Comparison of ENCODE assay signal across 29 mouse cellular contexts in genomic region chr3:137941555-137941954, GRCm38 (mm10). TPM values are rescaled to one million over a fixed set of nuclear protein-coding genes. Genes with fewer than 3 reads are reported as not detected.
DNase-seq lines count a peak whose midpoint lies in the region; ATAC-seq and TF ChIP-seq lines count a peak whose summit lies in the region.
"Had no signal": no experiment of that assay in that cellular context is flagged by ENCODE, and none has a peak within 500 bp of the region (broad histone marks: within the 10 kb centered on the region; RNA-seq: fewer than 3 reads in every experiment).

No protein-coding gene starts in this region.

- no peak for TF ChIP-seq CTCF in intestine, postnatal 0 days (IDR thresholded peaks at IDR 0.05; ENCODE audit: low read depth)
- no peak for TF ChIP-seq CTCF in liver, postnatal 0 days (IDR thresholded peaks at IDR 0.05; ENCODE audit: low read depth)

- no peak overlapping the region for H3K9ac ChIP-seq in heart, embryonic 16.5 days (ENCODE audit: low read length)
- no peak overlapping the region for H3K9ac ChIP-seq in intestine, postnatal 0 days (ENCODE audit: low read depth, low read length)
- H3K9ac ChIP-seq in liver, postnatal 0 days (replicated peaks): no peak overlapping the region
- H3K9ac ChIP-seq: hindbrain, embryonic 15.5 days; kidney, embryonic 15.5 days; limb, embryonic 12.5 days; lung, embryonic 14.5 days; neural tube, embryonic 13.5 days; stomach, embryonic 15.5 days had no signal

- peaks cover 22% of the 10 kb centered on the region for H3K4me1 ChIP-seq in heart, embryonic 16.5 days (ENCODE audit: control insufficient read depth, insufficient read depth, low read length)
- H3K4me1 ChIP-seq in intestine, postnatal 0 days (replicated peaks; ENCODE audit: control insufficient read depth, insufficient read depth, low read length): no peaks in the 10 kb centered on the region
- peaks cover 48% of the 10 kb centered on the region for H3K4me1 ChIP-seq in liver, postnatal 0 days (ENCODE audit: insufficient read depth)
- peaks cover 12% of the 10 kb centered on the region for H3K4me1 ChIP-seq in embryonic facial prominence, embryonic 10.5 days
- H3K4me1 ChIP-seq: hindbrain, embryonic 15.5 days; limb, embryonic 12.5 days had no signal

- ATAC-seq in heart, embryonic 16.5 days (replicated peaks; ENCODE audit: extremely low read depth, insufficient read depth, low FRiP score): no peak
- peak; percentile 53; the same call in 1 of the 2 replicates for ATAC-seq in erythroblast, adult 5-6 weeks (replicated peaks; ENCODE audit: low FRiP score, poor library complexity, severe bottlenecking)
- no peak for ATAC-seq in intestine, postnatal 0 days
- no peak for ATAC-seq in liver, postnatal 0 days
- ATAC-seq: forebrain, embryonic 16.5 days; midbrain, embryonic 16.5 days had no signal

- H3K27ac ChIP-seq in heart, embryonic 16.5 days (ENCODE audit: low read length): peak overlapping the region; percentile 93
- peak overlapping the region; percentile 80; the same call in 1 of the 2 replicates for H3K27ac ChIP-seq in intestine, postnatal 0 days (ENCODE audit: low read depth, low read length)
- 0 out of 2 replicates have a peak overlapping the region, but pooled peaks have one; percentile 48 for H3K27ac ChIP-seq in liver, postnatal 0 days (ENCODE audit: low read depth)
- H3K27ac ChIP-seq in embryonic facial prominence, embryonic 10.5 days (replicated peaks): no peak overlapping the region
- H3K27ac ChIP-seq: hindbrain, embryonic 15.5 days; kidney, embryonic 15.5 days; limb, embryonic 12.5 days; neural tube, embryonic 13.5 days had no signal

- 0 out of 2 replicates have a peak, but pooled peaks cover 3% of the 10 kb centered on the region for H3K36me3 ChIP-seq in heart, embryonic 16.5 days (ENCODE audit: control insufficient read depth, insufficient read depth)
- H3K36me3 ChIP-seq in intestine, postnatal 0 days (ENCODE audit: control insufficient read depth, insufficient read depth): peaks cover 14% of the 10 kb centered on the region; the same call in 1 of the 2 replicates
- H3K36me3 ChIP-seq in liver, postnatal 0 days (replicated peaks; ENCODE audit: insufficient read depth, low read length): peaks cover 27% of the 10 kb centered on the region
- H3K36me3 ChIP-seq in embryonic facial prominence, embryonic 10.5 days (replicated peaks): no peaks in the 10 kb centered on the region
- H3K36me3 ChIP-seq: hindbrain, embryonic 15.5 days; kidney, embryonic 15.5 days; limb, embryonic 12.5 days; neural tube, embryonic 13.5 days; stomach, embryonic 15.5 days had no signal

- H3K9me3 ChIP-seq in heart, embryonic 16.5 days (replicated peaks; ENCODE audit: control insufficient read depth, low read length): no peaks in the 10 kb centered on the region
- no peaks in the 10 kb centered on the region for H3K9me3 ChIP-seq in intestine, postnatal 0 days (ENCODE audit: control insufficient read depth)
- no peaks in the 10 kb centered on the region for H3K9me3 ChIP-seq in liver, postnatal 0 days (ENCODE audit: low read length)
- no peaks in the 10 kb centered on the region for H3K9me3 ChIP-seq in embryonic facial prominence, embryonic 10.5 days
- H3K9me3 ChIP-seq: G1E; hindbrain, embryonic 15.5 days; kidney, embryonic 15.5 days; limb, embryonic 12.5 days; neural tube, embryonic 13.5 days; stomach, embryonic 15.5 days had no signal

- H3K27me3 ChIP-seq in heart, embryonic 16.5 days (ENCODE audit: control insufficient read depth, insufficient read depth, low read length): no peaks in the 10 kb centered on the region
- no peaks in the 10 kb centered on the region for H3K27me3 ChIP-seq in intestine, postnatal 0 days (replicated peaks; ENCODE audit: control insufficient read depth, insufficient read depth, low read length)
- no peaks in the 10 kb centered on the region for H3K27me3 ChIP-seq in liver, postnatal 0 days (ENCODE audit: insufficient read depth, low read length)
- H3K27me3 ChIP-seq in embryonic facial prominence, embryonic 10.5 days (replicated peaks; ENCODE audit: low read depth, poor library complexity, severe bottlenecking): no peaks in the 10 kb centered on the region
- H3K27me3 ChIP-seq: CH12.LX; hindbrain, embryonic 15.5 days; kidney, embryonic 15.5 days; limb, embryonic 12.5 days; neural tube, embryonic 13.5 days; stomach, embryonic 15.5 days had no signal

- peak; percentile 69; the same call in 1 of the 2 replicates for TF ChIP-seq EP300 in liver, postnatal 0 days (IDR thresholded peaks at IDR 0.05; ENCODE audit: low read depth)

- H3K4me3 ChIP-seq in heart, embryonic 16.5 days (ENCODE audit: low read length): no peak overlapping the region
- no peak overlapping the region for H3K4me3 ChIP-seq in intestine, postnatal 0 days (ENCODE audit: low read depth, low read length)
- no peak overlapping the region for H3K4me3 ChIP-seq in liver, postnatal 0 days (ENCODE audit: low read depth, low read length)
- no peak overlapping the region for H3K4me3 ChIP-seq in embryonic facial prominence, embryonic 10.5 days
- H3K4me3 ChIP-seq: hindbrain, embryonic 15.5 days; kidney, embryonic 15.5 days; limb, embryonic 12.5 days; myocyte; neural tube, embryonic 13.5 days; stomach, embryonic 15.5 days had no signal

- no peak overlapping the region for H3K4me2 ChIP-seq in heart, embryonic 16.5 days (ENCODE audit: low read depth, low read length)
- H3K4me2 ChIP-seq in intestine, postnatal 0 days (replicated peaks; ENCODE audit: low read depth): no peak overlapping the region
- H3K4me2 ChIP-seq in liver, postnatal 0 days (ENCODE audit: low read depth, low read length): peak overlapping the region; percentile 40; the same call in 1 of the 2 replicates
- H3K4me2 ChIP-seq: hindbrain, embryonic 15.5 days; kidney, embryonic 15.5 days; limb, embryonic 12.5 days; lung, embryonic 14.5 days; neural tube, embryonic 13.5 days; stomach, embryonic 15.5 days had no signal

- no peak for DNase-seq in heart, adult 11 months
- DNase-seq in liver, postnatal 0 days: no peak
- no peak for DNase-seq in embryonic facial prominence, embryonic 10.5 days (ENCODE audit: low spot score)
- DNase-seq in urinary bladder, postnatal 10 days (ENCODE audit: low spot score): no peak
- DNase-seq: B cell, adult 2 months; cerebellum, adult 18-20 months; cerebellum, postnatal 25 days; gastrocnemius, postnatal 10 days; heart, postnatal 4 days; kidney, postnatal 36 days; layer of hippocampus, postnatal 36 days; lung, embryonic 14.5 days; lung, postnatal 36 days; right cerebral cortex, adult 18-20 months; right cerebral cortex, postnatal 4 days; thymus, postnatal 25 days had no signal

RNA-seq across cellular contexts. Expression of gene Lamtor3, which starts 23.2 kb away (rescaled TPM):
- 115 and 120 TPM in 2 replicates for polyA plus RNA-seq in heart, embryonic 16.5 days (2015; fragmentation: Nextera tagmentation; extraction: Ambion mirVana)
- total RNA-seq in erythroblast, adult 5-6 weeks (2015; ENCODE audit: low replicate concordance): 31.6 and 47.8 TPM in 2 replicates
- 45.0 and 49.3 TPM in 2 replicates for total RNA-seq in erythroblast, adult 5-6 weeks (2017; ENCODE audit: low replicate concordance)
- 156 and 160 TPM in 2 replicates for polyA plus RNA-seq in intestine, postnatal 0 days (2015; fragmentation: Nextera tagmentation; extraction: Ambion mirVana)
- polyA plus RNA-seq in liver, postnatal 0 days (2015; fragmentation: Nextera tagmentation; extraction: Ambion mirVana): 44.3 and 46.5 TPM in 2 replicates
- polyA plus RNA-seq in embryonic facial prominence, embryonic 10.5 days (2016; fragmentation: Nextera tagmentation; extraction: Ambion mirVana): 86.7 and 88.8 TPM in 2 replicates

RNA-seq across cellular contexts. Expression of gene Dapp1, which starts 39.8 kb away (rescaled TPM):
- 17.3 and 22.8 TPM in 2 replicates for polyA plus RNA-seq in heart, embryonic 16.5 days (2015; fragmentation: Nextera tagmentation; extraction: Ambion mirVana)
- total RNA-seq in erythroblast, adult 5-6 weeks (2015; ENCODE audit: low replicate concordance): 18.3 and 27.6 TPM in 2 replicates
- total RNA-seq in erythroblast, adult 5-6 weeks (2017; ENCODE audit: low replicate concordance): 21.5 and 34.1 TPM in 2 replicates
- polyA plus RNA-seq in intestine, postnatal 0 days (2015; fragmentation: Nextera tagmentation; extraction: Ambion mirVana): 70.6 and 71.2 TPM in 2 replicates
- polyA plus RNA-seq in liver, postnatal 0 days (2015; fragmentation: Nextera tagmentation; extraction: Ambion mirVana): 9.6 and 10.3 TPM in 2 replicates
- 2.1 and 2.3 TPM in 2 replicates for polyA plus RNA-seq in embryonic facial prominence, embryonic 10.5 days (2016; fragmentation: Nextera tagmentation; extraction: Ambion mirVana)
